Mouse (Mus musculus) CH12.LX (cell line): ENCODE measurements around the gene Slc35c2. TPM values are rescaled to one million over a fixed set of nuclear protein-coding genes. Genes with fewer than 3 reads are reported as not detected.

Experiments used
- DNase-seq: peaks from one replicate; pipeline ENCODE4 v3.0.0-alpha.2; 2013; ENCODE audit errors: extremely low read depth
- H3K27ac ChIP-seq: 2 replicates; pipeline ENCODE4 v1.5.1; 2012; ENCODE audit warnings: low read depth, mild to moderate bottlenecking, control low read depth, moderate library complexity; ENCODE audit not compliant: insufficient read depth
- H3K27me3 ChIP-seq: replicated peaks from 2 replicates; pipeline ENCODE3; 2012; ENCODE audit warnings: inconsistent platforms
- H3K36me3 ChIP-seq, 2 experiments: replicated peaks in 1 of 2; 2 replicates each; pipeline versions ENCODE3 to v1.6.1; 2012; ENCODE audit warnings: inconsistent platforms in 1 of 2, low read length in 1 of 2, mild to moderate bottlenecking in 1 of 2, mixed read lengths in 1 of 2, moderate library complexity in 1 of 2; ENCODE audit not compliant: control insufficient read depth in 1 of 2, insufficient read depth in 1 of 2
- H3K4me1 ChIP-seq, 2 experiments: 2 replicates each; pipeline ENCODE4 v1.6.1; 2012; ENCODE audit warnings: inconsistent platforms in 1 of 2, moderate library complexity in 1 of 2; ENCODE audit not compliant: insufficient read depth in 2 of 2, control insufficient read depth in 1 of 2
- H3K4me2 ChIP-seq: 2 replicates; pipeline ENCODE4 v1.6.1; 2012; ENCODE audit warnings: low read depth, mild to moderate bottlenecking, control low read depth; ENCODE audit not compliant: poor library complexity, insufficient read depth, severe bottlenecking
- H3K4me3 ChIP-seq, 3 experiments: fragments of 150-350 bp in 1 of 3; sonication (generic) in 1 of 3; replicated peaks in 1 of 3; 2 replicates each; pipeline versions ENCODE3 to v1.5.1; 2011 to 2012; ENCODE audit warnings: low read depth in 2 of 3, low read length in 2 of 3, mild to moderate bottlenecking in 2 of 3, moderate library complexity in 2 of 3, control low read depth in 1 of 3, improper control_type of control experiment in 1 of 3, inconsistent platforms in 1 of 3, mixed read lengths in 1 of 3; ENCODE audit not compliant: poor library complexity in 1 of 3
- H3K79me2 ChIP-seq: replicated peaks from 2 replicates; pipeline ENCODE4 v1.6.1; 2012; ENCODE audit warnings: mild to moderate bottlenecking, moderate library complexity; ENCODE audit not compliant: control insufficient read depth, poor library complexity, insufficient read depth, severe bottlenecking; ENCODE audit errors: extremely low read depth
- H3K9ac ChIP-seq: 2 replicates; pipeline ENCODE4 v1.6.1; 2012; ENCODE audit warnings: low read depth, mild to moderate bottlenecking, control low read depth, moderate library complexity; ENCODE audit not compliant: insufficient read depth
- H3K9me3 ChIP-seq: replicated peaks from 2 replicates; pipeline ENCODE3; 2012; ENCODE audit warnings: low read length, inconsistent platforms, mixed read lengths
- BHLHE40 ChIP-seq: IDR thresholded peaks from 2 replicates; pipeline ENCODE4 v1.6.1; 2011; ENCODE audit warnings: mild to moderate bottlenecking, low read depth, low read length, improper control_type of control experiment
- CHD1 ChIP-seq: IDR thresholded peaks from 2 replicates; pipeline ENCODE4 v1.6.1; 2012; ENCODE audit warnings: low read depth, low read length, improper control_type of control experiment, inconsistent platforms
- CHD2 ChIP-seq: IDR thresholded peaks from 2 replicates; pipeline ENCODE4 v1.6.1; 2011; ENCODE audit warnings: low read length, improper control_type of control experiment
- CTCF ChIP-seq, 2 experiments: IDR thresholded peaks in 1 of 2; conservative IDR thresholded peaks in 1 of 2; 2 replicates each; pipeline ENCODE4 v1.5.1; 2011 to 2012; ENCODE audit warnings: low read depth in 2 of 2, low read length in 2 of 2, improper control_type of control experiment in 1 of 2, inconsistent platforms in 1 of 2, mild to moderate bottlenecking in 1 of 2, moderate library complexity in 1 of 2
- E2F4 ChIP-seq: IDR thresholded peaks from 2 replicates; pipeline ENCODE4 v1.6.1; 2011; ENCODE audit warnings: low read depth, low read length, improper control_type of control experiment; ENCODE audit not compliant: insufficient replicate concordance
- ELF1 ChIP-seq: IDR thresholded peaks from 2 replicates; pipeline ENCODE4 v1.6.1; 2014; ENCODE audit warnings: low read depth, mild to moderate bottlenecking, inconsistent platforms, low read length, improper control_type of control experiment
- EP300 ChIP-seq: IDR thresholded peaks from 2 replicates; pipeline ENCODE4 v1.6.1; 2011; ENCODE audit warnings: low read length, improper control_type of control experiment
- ETS1 ChIP-seq: conservative IDR thresholded peaks from 2 replicates; pipeline ENCODE4 v1.6.1; 2012; ENCODE audit warnings: low read depth, mild to moderate bottlenecking, inconsistent platforms, low read length, improper control_type of control experiment, moderate library complexity
- GABPA ChIP-seq: IDR thresholded peaks from 2 replicates; pipeline ENCODE4 v1.6.1; 2012; ENCODE audit warnings: low read depth, low read length, improper control_type of control experiment, inconsistent platforms; ENCODE audit not compliant: insufficient replicate concordance
- HCFC1 ChIP-seq: IDR thresholded peaks from 2 replicates; pipeline ENCODE4 v1.6.1; 2012; ENCODE audit warnings: low read depth, mild to moderate bottlenecking, inconsistent platforms, low read length, improper control_type of control experiment
- IRF4 ChIP-seq: IDR thresholded peaks from 2 replicates; pipeline ENCODE4 v1.6.1; 2014; ENCODE audit warnings: low read depth, mild to moderate bottlenecking, inconsistent platforms, low read length, improper control_type of control experiment
- JUN ChIP-seq: IDR thresholded peaks from 2 replicates; pipeline ENCODE4 v1.6.1; 2011; ENCODE audit warnings: low read depth, mild to moderate bottlenecking, low read length, improper control_type of control experiment, moderate library complexity; ENCODE audit not compliant: insufficient read depth
- JUND ChIP-seq: conservative IDR thresholded peaks from 2 replicates; pipeline ENCODE4 v1.6.1; 2011; ENCODE audit warnings: low read depth, low read length, improper control_type of control experiment
- KAT2A ChIP-seq: IDR thresholded peaks from 2 replicates; pipeline ENCODE4 v1.6.1; 2012; ENCODE audit warnings: low read length, improper control_type of control experiment, inconsistent platforms; ENCODE audit not compliant: insufficient replicate concordance
- MAFK ChIP-seq: IDR thresholded peaks from 2 replicates; pipeline ENCODE4 v1.6.1; 2011; ENCODE audit warnings: low read length, improper control_type of control experiment; ENCODE audit not compliant: insufficient replicate concordance
- MAX ChIP-seq: IDR thresholded peaks from 2 replicates; pipeline ENCODE4 v1.6.1; 2011; ENCODE audit warnings: low read length, improper control_type of control experiment
- MAZ ChIP-seq: IDR thresholded peaks from 2 replicates; pipeline ENCODE4 v1.6.1; 2012; ENCODE audit warnings: low read depth, mild to moderate bottlenecking, inconsistent platforms, low read length, improper control_type of control experiment, moderate library complexity
- MEF2A ChIP-seq: IDR thresholded peaks from 2 replicates; pipeline ENCODE4 v1.6.1; 2014; ENCODE audit warnings: low read depth, mild to moderate bottlenecking, inconsistent platforms, low read length, improper control_type of control experiment, borderline replicate concordance
- MXI1 ChIP-seq: IDR thresholded peaks from 2 replicates; pipeline ENCODE4 v1.6.1; 2011; ENCODE audit warnings: mild to moderate bottlenecking, low read depth, low read length, improper control_type of control experiment
- MYC ChIP-seq: IDR thresholded peaks from 2 replicates; pipeline ENCODE4 v1.6.1; 2011; ENCODE audit warnings: low read depth, mild to moderate bottlenecking, improper control_type of control experiment, low read length
- NELFE ChIP-seq: IDR thresholded peaks from 2 replicates; pipeline ENCODE4 v1.6.1; 2011; ENCODE audit warnings: low read depth, low read length, improper control_type of control experiment
- NRF1 ChIP-seq: IDR thresholded peaks from 2 replicates; pipeline ENCODE4 v1.6.1; 2014; ENCODE audit warnings: low read depth, mild to moderate bottlenecking, inconsistent platforms, low read length, improper control_type of control experiment, moderate library complexity
- PAX5 ChIP-seq: IDR thresholded peaks from 2 replicates; pipeline ENCODE4 v1.6.1; 2012; ENCODE audit warnings: low read length, inconsistent platforms, mixed read lengths
- POLR2A ChIP-seq: IDR thresholded peaks from 2 replicates; pipeline ENCODE4 v1.6.1; 2011; ENCODE audit warnings: low read depth, mild to moderate bottlenecking, improper control_type of control experiment, low read length
- POLR2AphosphoS2 ChIP-seq: IDR thresholded peaks from 2 replicates; pipeline ENCODE4 v1.6.1; 2011; ENCODE audit warnings: low read depth, low read length, improper control_type of control experiment
- RAD21 ChIP-seq: IDR thresholded peaks from 2 replicates; pipeline ENCODE4 v1.6.1; 2011; ENCODE audit warnings: low read depth, mild to moderate bottlenecking, low read length, improper control_type of control experiment, moderate library complexity
- RCOR1 ChIP-seq: conservative IDR thresholded peaks from 2 replicates; pipeline ENCODE4 v1.6.1; 2012; ENCODE audit warnings: low read depth, mild to moderate bottlenecking, inconsistent platforms, low read length, improper control_type of control experiment
- SIN3A ChIP-seq: IDR thresholded peaks from 2 replicates; pipeline ENCODE4 v1.6.1; 2012; ENCODE audit warnings: low read length, improper control_type of control experiment, inconsistent platforms
- SMC3 ChIP-seq: IDR thresholded peaks from 2 replicates; pipeline ENCODE4 v1.6.1; 2011; ENCODE audit warnings: low read depth, low read length, improper control_type of control experiment
- TBP ChIP-seq: conservative IDR thresholded peaks from 2 replicates; pipeline ENCODE4 v1.6.1; 2011; ENCODE audit warnings: low read depth, low read length, improper control_type of control experiment
- TCF12 ChIP-seq: IDR thresholded peaks from 2 replicates; pipeline ENCODE4 v1.6.1; 2014; ENCODE audit warnings: low read depth, mild to moderate bottlenecking, inconsistent platforms, low read length, improper control_type of control experiment
- UBTF ChIP-seq: IDR thresholded peaks from 2 replicates; pipeline ENCODE4 v1.6.1; 2012; ENCODE audit warnings: low read depth, mild to moderate bottlenecking, inconsistent platforms, low read length, improper control_type of control experiment, moderate library complexity
- USF1 ChIP-seq: IDR thresholded peaks from 2 replicates; pipeline ENCODE4 v1.6.1; 2014; ENCODE audit warnings: low read depth, mild to moderate bottlenecking, inconsistent platforms, low read length, improper control_type of control experiment
- USF2 ChIP-seq: conservative IDR thresholded peaks from 2 replicates; pipeline ENCODE4 v1.6.1; 2011; ENCODE audit warnings: low read depth, low read length, improper control_type of control experiment
- ZC3H11A ChIP-seq: IDR thresholded peaks from 2 replicates; pipeline ENCODE4 v1.6.1; 2012; ENCODE audit warnings: low read depth, mild to moderate bottlenecking, inconsistent platforms, low read length, improper control_type of control experiment
- ZKSCAN1 ChIP-seq: IDR thresholded peaks from 2 replicates; pipeline ENCODE4 v1.6.1; 2012; ENCODE audit warnings: low read depth, inconsistent platforms, low read length, improper control_type of control experiment, borderline replicate concordance
- ZMIZ1 ChIP-seq: IDR thresholded peaks from 2 replicates; pipeline ENCODE4 v1.6.1; 2012; ENCODE audit warnings: low read depth, mild to moderate bottlenecking, inconsistent platforms, low read length, improper control_type of control experiment
- ZNF384 ChIP-seq: IDR thresholded peaks from 2 replicates; pipeline ENCODE4 v1.6.1; 2012; ENCODE audit warnings: low read depth, low read length, improper control_type of control experiment, inconsistent platforms
- dilution Hi-C: fragments of 300-500 bp; cut with MboI; formaldehyde crosslinking; loops from 2 replicates; pipeline ENCODE4 v1.14.3; 2020; ENCODE audit warnings: low sequenced_read_pairs; ENCODE audit not compliant: extremely low pct_unique_long_range_greater_than_20kb, extremely low pct_ligation_motif_present
- in situ Hi-C: fragments of 300-500 bp; cut with MboI; formaldehyde crosslinking; loops from 3 replicates; pipeline ENCODE4 v1.14.3; 2019; ENCODE audit warnings: low sequenced_read_pairs, low pct_ligation_motif_present, low pct_unique_long_range_greater_than_20kb, mixed read lengths
- polyA plus RNA-seq: library from polyadenylated mRNA; unstranded; fragments of >175 nt; gene quantifications from 2 replicates; pipeline ENCODE4 v1.2.1, GENCODE M21; 2012; ENCODE audit warnings: low read depth; ENCODE audit not compliant: insufficient read length
- total RNA-seq, 2 experiments: library from RNA; depleted of rRNA; stranded (reverse); fragments of 300-350 nt in 1 of 2; fragments of >200 nt in 1 of 2; gene quantifications; 2 replicates each; pipeline ENCODE4 v1.2.3; 2012 to 2014

The Slc35c2 gene
- total and polyA plus RNA-seq, 3 experiments: 45.5 to 57.8 (median 55.3) TPM

- Histone ChIP-seq H3K27me3 (peaks cover 23% of the 10 kb centered on the region), H3K4me1 (peaks cover 9 to 21% of the 10 kb centered on the region in 2 experiments), H3K9me3 (peaks cover 4% of the 10 kb centered on the region), H3K79me2 (no peaks in the 10 kb centered on the region), H3K27ac (no peak within 1 kb of the TSS), H3K36me3 (peaks cover 2 to 15% of the 10 kb centered on the region in 2 experiments), H3K4me2 (peak within 1 kb of the TSS; percentile 53), H3K9ac (peak within 1 kb of the TSS; percentile 51), H3K4me3 (peak within 1 kb of the TSS; percentile 70 to 85 (median 76))
- TF ChIP-seq CHD1 (no peak), KAT2A (0 out of 2 replicates have a peak, but pooled peaks have one; percentile 59), JUND (no peak), CTCF (conservative IDR thresholded peaks at IDR 0.05 in 1 of 2, IDR thresholded peaks at IDR 0.05 in 1 of 2; ENCODE audit: low read depth in 2 of 2, low read length in 2 of 2) (no peak), NRF1 (no peak), USF1 (no peak), ZMIZ1 (peak; percentile 61), MXI1 (peak; percentile 56), ETS1 (no peak), TBP (no peak), IRF4 (no peak), GABPA (no peak), UBTF (no peak; the same call in 1 of the 2 replicates), ZKSCAN1 (no peak), ZNF384 (peak; percentile 74; the same call in 1 of the 2 replicates), RAD21 (no peak), BHLHE40 (peak; percentile 86), MEF2A (no peak), SIN3A (peak; percentile 46), CHD2 (peak; percentile 96), EP300 (no peak), MYC (no peak), ELF1 (peak; percentile 51; the same call in 1 of the 2 replicates), MAFK (no peak), RCOR1 (no peak), JUN (no peak), E2F4 (peak; percentile 64; the same call in 1 of the 2 replicates), HCFC1 (peak; percentile 65), SMC3 (no peak), POLR2A (peak; percentile 72), POLR2AphosphoS2 (no peak), ZC3H11A (no peak), MAZ (peak; percentile 92), MAX (peak; percentile 17; the same call in 1 of the 2 replicates), NELFE (peak; percentile 57; the same call in 1 of the 2 replicates), TCF12 (peak; percentile 72), PAX5 (no peak), USF2 (no peak)
- peak; percentile 97 for DNase-seq
- dilution Hi-C loops (no loop called here), in situ Hi-C loops (no loop called here)
These were observed 38.9 kb upstream of the Slc35c2 start, which contains the start of gene Elmo2 for GRCm38 (mm10) chr2:165326304-165327190. Gene Elmo2, minus strand, starts transcription at chr2:165326479.
